Mouse (Mus musculus) neural tube, postnatal 0 days (tissue): Measurements from ENCODE around the gene Exosc8. TPM values are rescaled to one million over a fixed set of nuclear protein-coding genes. Genes with fewer than 3 reads are reported as not detected.

Experiments used
- polyA plus RNA-seq: library from polyadenylated mRNA; unstranded; fragments of >200 nt; fragmentation: Nextera tagmentation; extraction: Ambion mirVana; gene quantifications from 2 replicates; pipeline ENCODE4 v1.2.1, GENCODE M21; 2015

The Exosc8 gene
- 59.2 and 63.0 TPM in 2 replicates for polyA plus RNA-seq

GRCm38 (mm10) chr3:54735247-54736046 lies at the start of gene Exosc8, which contains the start of gene Alg5:
TSS of gene Exosc8 (minus strand) at chr3:54735393.
TSS of gene Alg5 (plus strand) at chr3:54735539.

GRCm38 (mm10) chr3:54755145-54756041 lies 20.2 kb upstream of the Exosc8 start, which contains the start of gene Smad9:
TSS of gene Smad9 (plus strand) at chr3:54755582.

GRCm38 (mm10) chr3:54714253-54714652 lies 20.9 kb downstream of the Exosc8 start, which contains the start of gene Gm21958:
TSS of gene Gm21958 (minus strand) at chr3:54714353.

GRCm38 (mm10) chr3:54692202-54693055 lies 42.8 kb downstream of the Exosc8 start, which contains the start of gene Supt20:
TSS of gene Supt20 (plus strand) at chr3:54692807.

Other genes starting within 250 kb of the Exosc8 start
- gene Supt20, start 42.6 kb downstream of the Exosc8 start, polyA plus RNA-seq, result 47.4 and 48.5 TPM in 2 replicates
- 0.34 and 0.38 TPM in 2 replicates for gene Gm21958, start 21.0 kb downstream of the Exosc8 start, polyA plus RNA-seq
- 55.9 and 67.1 TPM in 2 replicates for gene Alg5, start 146 bp upstream of the Exosc8 start, polyA plus RNA-seq
- gene Smad9, start 20.2 kb upstream of the Exosc8 start, polyA plus RNA-seq, result 1.6 and 1.8 TPM in 2 replicates
- 61.1 and 77.3 TPM in 2 replicates for gene Rfxap, start 72.4 kb upstream of the Exosc8 start, polyA plus RNA-seq
- 1.7 TPM in 2 replicates for gene Sertm1, start 180.5 kb upstream of the Exosc8 start, polyA plus RNA-seq